Mouse (Mus musculus) intestine, embryonic 14.5 days (tissue): ENCODE results near the gene Pbx2. TPM values are rescaled to one million over a fixed set of nuclear protein-coding genes. Genes with fewer than 3 reads are reported as not detected.

Experiments
- ATAC-seq: fragments of 200-750 bp; cut with Nextera tagmentation; replicated peaks from 2 replicates; pipeline ENCODE4 v1.8.0; 2017; ENCODE audit warnings: low read depth, moderate number of reproducible peaks, moderate TSS enrichment, moderate library complexity; ENCODE audit not compliant: low FRiP score, low TSS enrichment
- DNase-seq: peaks from one replicate; pipeline ENCODE4 v3.0.0-alpha.2; 2018; ENCODE audit warnings: low spot score
- H3K27ac ChIP-seq: fragments of 300-500 bp; sonication (generic); 2 replicates; pipeline ENCODE4 v1.5.1; 2014; ENCODE audit warnings: low read depth, mild to moderate bottlenecking, control low read depth
- H3K27me3 ChIP-seq: fragments of 300-500 bp; sonication (generic); replicated peaks from 2 replicates; pipeline ENCODE4 v1.6.1; 2014; ENCODE audit warnings: low read length, control low read depth; ENCODE audit not compliant: control insufficient read depth, insufficient read depth
- H3K36me3 ChIP-seq: fragments of 300-500 bp; sonication (generic); 2 replicates; pipeline ENCODE4 v1.6.1; 2014; ENCODE audit warnings: low read length, control low read depth; ENCODE audit not compliant: control insufficient read depth, insufficient read depth
- H3K4me1 ChIP-seq: fragments of 300-500 bp; sonication (generic); replicated peaks from 2 replicates; pipeline ENCODE4 v1.6.1; 2014; ENCODE audit warnings: low read length, control low read depth, mixed read lengths; ENCODE audit not compliant: control insufficient read depth, insufficient read depth
- H3K4me2 ChIP-seq: fragments of 300-500 bp; sonication (generic); 2 replicates; pipeline ENCODE4 v1.6.1; 2014; ENCODE audit warnings: low read length
- H3K4me3 ChIP-seq: fragments of 300-500 bp; sonication (generic); 2 replicates; pipeline ENCODE4 v1.5.1; 2014; ENCODE audit warnings: low read depth, low read length, control low read depth, mixed read lengths
- H3K9ac ChIP-seq: fragments of 300-500 bp; sonication (generic); 2 replicates; pipeline ENCODE4 v1.6.1; 2014; ENCODE audit warnings: mild to moderate bottlenecking, low read length
- H3K9me3 ChIP-seq: fragments of 300-500 bp; sonication (generic); 2 replicates; pipeline ENCODE4 v1.6.1; 2016; ENCODE audit warnings: low read length, control low read depth; ENCODE audit not compliant: control insufficient read depth
- WGBS: fragments of 180-500 bp; shearing (Covaris S2); extraction: QIAGEN DNeasy Blood & Tissue Kit; methylation state at CpG from one replicate; pipeline ENCODE4 v1.1.7; 2014; 5-methylcytosine and 5-hydroxymethylcytosine counted together
- polyA plus RNA-seq: library from polyadenylated mRNA; unstranded; fragments of >200 nt; fragmentation: Nextera tagmentation; extraction: Ambion mirVana; gene quantifications from 2 replicates; pipeline ENCODE4 v1.2.1, GENCODE M21; 2014

The Pbx2 gene
- polyA plus RNA-seq, 1 experiment from 2014 or later: 12.0 TPM

- no peaks in the 10 kb centered on the region for H3K9me3 ChIP-seq
- no peak overlapping the region for H3K9ac ChIP-seq
- peaks cover 4% of the 10 kb centered on the region; the same call in 1 of the 2 replicates for H3K4me1 ChIP-seq
- DNase-seq (no peak), ATAC-seq (no peak)
- no peak overlapping the region for H3K4me3 ChIP-seq
- no peak overlapping the region for H3K27ac ChIP-seq
- no peak overlapping the region for H3K4me2 ChIP-seq
- H3K27me3 ChIP-seq: no peaks in the 10 kb centered on the region
- WGBS: 82% methylated on average over 7 of the region's 7 CpGs
- H3K36me3 ChIP-seq: no peaks in the 10 kb centered on the region
Measured at GRCm38 (mm10) chr17:34559116-34559515, 31.9 kb upstream of the Pbx2 start.

- Histone ChIP-seq H3K9ac (no peak overlapping the region), H3K27me3 (no peaks in the 10 kb centered on the region), H3K4me2 (no peak overlapping the region), H3K4me1 (peaks cover 11% of the 10 kb centered on the region; the same call in 1 of the 2 replicates), H3K4me3 (no peak overlapping the region), H3K27ac (no peak overlapping the region), H3K36me3 (no peaks in the 10 kb centered on the region), H3K9me3 (no peaks in the 10 kb centered on the region)
- DNase-seq (no peak), ATAC-seq (no peak)
- 26% methylated on average over 15 of the region's 15 CpGs for WGBS
Measured at GRCm38 (mm10) chr17:34559895-34560294, 31.2 kb upstream of the Pbx2 start.

- H3K9ac ChIP-seq: no peak overlapping the region
- peaks cover 15% of the 10 kb centered on the region; the same call in 1 of the 2 replicates for H3K4me1 ChIP-seq
- H3K9me3 ChIP-seq: no peaks in the 10 kb centered on the region
- DNase-seq (no peak), ATAC-seq (no peak)
- H3K36me3 ChIP-seq: no peaks in the 10 kb centered on the region
- WGBS: 89% methylated on average over 6 of the region's 6 CpGs
- H3K27ac ChIP-seq: no peak overlapping the region
- no peak overlapping the region for H3K4me3 ChIP-seq
- H3K27me3 ChIP-seq: no peaks in the 10 kb centered on the region
- H3K4me2 ChIP-seq: no peak overlapping the region
Measured at GRCm38 (mm10) chr17:34560438-34560837, 30.6 kb upstream of the Pbx2 start.

GRCm38 (mm10) chr17:34561200-34561599 lies 29.9 kb upstream of the Pbx2 start:
- 58% methylated on average over 8 of the region's 8 CpGs for WGBS

GRCm38 (mm10) chr17:34562595-34562994 lies 28.5 kb upstream of the Pbx2 start:
- Histone ChIP-seq H3K27me3 (no peaks in the 10 kb centered on the region), H3K4me3 (no peak overlapping the region), H3K9ac (no peak overlapping the region), H3K4me1 (peaks cover 15% of the 10 kb centered on the region; the same call in 1 of the 2 replicates), H3K4me2 (no peak overlapping the region), H3K9me3 (no peaks in the 10 kb centered on the region), H3K36me3 (no peaks in the 10 kb centered on the region), H3K27ac (no peak overlapping the region)
- 57% methylated on average over 3 of the region's 3 CpGs for WGBS
- DNase-seq (no peak), ATAC-seq (no peak)

More at GRCm38 (mm10) chr17:34561200-34561599, 29.9 kb upstream of the Pbx2 start:
- no peak for DNase-seq
- H3K27ac ChIP-seq: 0 out of 2 replicates have a peak overlapping the region, but pooled peaks have one; percentile 45
- no peaks in the 10 kb centered on the region for H3K9me3 ChIP-seq
- H3K4me3 ChIP-seq: no peak overlapping the region
- H3K4me2 ChIP-seq: no peak overlapping the region
- H3K9ac ChIP-seq: no peak overlapping the region
- peaks cover 15% of the 10 kb centered on the region; the same call in 1 of the 2 replicates for H3K4me1 ChIP-seq
- H3K27me3 ChIP-seq: no peaks in the 10 kb centered on the region
- no peak for ATAC-seq
- no peaks in the 10 kb centered on the region for H3K36me3 ChIP-seq

- no peak for DNase-seq
- no peak overlapping the region for H3K4me2 ChIP-seq
- no peaks in the 10 kb centered on the region for H3K36me3 ChIP-seq
- no peaks in the 10 kb centered on the region for H3K27me3 ChIP-seq
- H3K9me3 ChIP-seq: no peaks in the 10 kb centered on the region
- ATAC-seq: no peak
- peaks cover 15% of the 10 kb centered on the region; the same call in 1 of the 2 replicates for H3K4me1 ChIP-seq
- no peak overlapping the region for H3K27ac ChIP-seq
- no peak overlapping the region for H3K9ac ChIP-seq
- H3K4me3 ChIP-seq: no peak overlapping the region
- WGBS: 76% methylated on average over 11 of the region's 11 CpGs
Measured at GRCm38 (mm10) chr17:34563354-34563753, 27.7 kb upstream of the Pbx2 start.

GRCm38 (mm10) chr17:34564003-34564421 lies 27.1 kb upstream of the Pbx2 start, which contains the start of gene Notch4:
TSS of gene Notch4 (plus strand) at chr17:34564268.
- peak within 1 kb of the TSS; percentile 26 for H3K4me2 ChIP-seq
- peak; percentile 59 for DNase-seq
- peaks cover 15% of the 10 kb centered on the region; the same call in 1 of the 2 replicates for H3K4me1 ChIP-seq
- H3K27me3 ChIP-seq: no peaks in the 10 kb centered on the region
- H3K27ac ChIP-seq: peak within 1 kb of the TSS; percentile 47
- H3K36me3 ChIP-seq: no peaks in the 10 kb centered on the region
- 10% methylated on average over 6 of the region's 6 CpGs for WGBS
- 0 out of 2 replicates have a peak within 1 kb of the TSS, but pooled peaks have one; percentile 8 for H3K4me3 ChIP-seq
- no peak for ATAC-seq
- H3K9me3 ChIP-seq: no peaks in the 10 kb centered on the region
- H3K9ac ChIP-seq: no peak within 1 kb of the TSS; the same call in 1 of the 2 replicates

GRCm38 (mm10) chr17:34564796-34565195 lies 26.3 kb upstream of the Pbx2 start:
- 36% methylated on average over 3 of the region's 3 CpGs for WGBS
- DNase-seq: no peak

GRCm38 (mm10) chr17:34567311-34567710 lies 23.8 kb upstream of the Pbx2 start:
- Histone ChIP-seq H3K4me1 (peaks cover 15% of the 10 kb centered on the region; the same call in 1 of the 2 replicates), H3K36me3 (no peaks in the 10 kb centered on the region), H3K9ac (no peak overlapping the region), H3K4me3 (no peak overlapping the region), H3K9me3 (no peaks in the 10 kb centered on the region), H3K4me2 (no peak overlapping the region), H3K27me3 (no peaks in the 10 kb centered on the region), H3K27ac (no peak overlapping the region)
- WGBS: 60% methylated on average over 9 of the region's 9 CpGs
- DNase-seq (no peak), ATAC-seq (no peak)

More at GRCm38 (mm10) chr17:34564796-34565195, 26.3 kb upstream of the Pbx2 start:
- no peaks in the 10 kb centered on the region for H3K27me3 ChIP-seq
- no peaks in the 10 kb centered on the region for H3K9me3 ChIP-seq
- no peak overlapping the region for H3K9ac ChIP-seq
- H3K4me1 ChIP-seq: peaks cover 15% of the 10 kb centered on the region; the same call in 1 of the 2 replicates
- 0 out of 2 replicates have a peak overlapping the region, but pooled peaks have one; percentile 8 for H3K4me3 ChIP-seq
- no peaks in the 10 kb centered on the region for H3K36me3 ChIP-seq
- peak overlapping the region; percentile 26; the same call in 1 of the 2 replicates for H3K4me2 ChIP-seq
- H3K27ac ChIP-seq: peak overlapping the region; percentile 47
- no peak for ATAC-seq
